Comparison of ENCODE assay signal across 8 mouse cellular contexts in the genomic region with DNA sequence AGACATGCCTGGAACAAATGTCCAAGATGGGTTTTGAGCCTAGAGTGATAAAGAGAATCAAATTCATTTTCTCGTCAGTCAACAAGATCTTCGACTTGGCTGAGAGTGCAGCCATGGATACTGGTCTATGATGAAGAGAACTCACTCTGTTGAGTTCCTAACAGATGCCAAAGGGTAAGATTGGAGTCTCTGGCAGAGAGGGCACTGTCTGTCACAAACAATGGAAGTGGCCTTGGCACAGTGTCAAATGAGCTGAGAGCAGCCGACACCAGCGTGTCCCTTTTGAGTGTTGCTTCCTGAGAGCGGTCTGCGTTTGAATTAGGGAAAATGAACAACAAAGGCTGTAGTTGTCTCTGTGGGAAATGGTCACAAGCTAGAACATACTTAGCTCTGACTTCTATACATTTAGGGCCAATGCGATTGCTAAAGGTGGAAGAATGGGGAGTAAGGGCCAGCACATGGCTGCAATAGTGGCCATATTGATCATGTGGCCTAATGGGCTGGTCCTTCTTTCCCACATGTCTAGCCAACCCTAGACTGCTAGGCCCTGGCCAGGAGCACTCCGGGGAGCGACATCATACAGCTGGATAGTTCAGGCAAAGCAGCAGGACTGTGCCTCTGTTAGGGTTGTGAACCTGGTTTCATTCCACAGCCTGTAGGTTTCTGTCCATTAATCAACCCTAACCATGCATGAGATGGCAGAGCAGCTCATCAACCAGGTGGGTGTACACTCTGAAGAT. TPM values are rescaled to one million over a fixed set of nuclear protein-coding genes. Genes with fewer than 3 reads are reported as not detected.
DNase-seq lines count a peak whose midpoint lies in the region; ATAC-seq lines count a peak whose summit lies in the region.

No protein-coding gene starts in this region.

- H3K27me3 ChIP-seq in hindbrain, embryonic 13.5 days = 0 out of 2 replicates have a peak, but pooled peaks cover 5% of the 10 kb centered on the region
- H3K27me3 ChIP-seq in hindbrain, embryonic 12.5 days = no peaks in the 10 kb centered on the region
- no peaks in the 10 kb centered on the region for H3K27me3 ChIP-seq in midbrain, embryonic 12.5 days
- H3K27me3 ChIP-seq in midbrain, embryonic 16.5 days (ENCODE audit: control insufficient read depth, insufficient read depth, low read depth, low read length) = no peaks in the 10 kb centered on the region

- 0 out of 2 replicates have a peak, but pooled peaks have one; percentile 54 for ATAC-seq in hindbrain, embryonic 13.5 days (ENCODE audit: low FRiP score)
- ATAC-seq in hindbrain, embryonic 12.5 days (ENCODE audit: low FRiP score) = no peak
- ATAC-seq in midbrain, embryonic 12.5 days (ENCODE audit: low FRiP score, low read depth) = no peak
- ATAC-seq in midbrain, embryonic 16.5 days = no peak

- peaks cover 17% of the 10 kb centered on the region for H3K4me1 ChIP-seq in hindbrain, embryonic 13.5 days (replicated peaks)
- peaks cover 9% of the 10 kb centered on the region for H3K4me1 ChIP-seq in hindbrain, embryonic 12.5 days
- H3K4me1 ChIP-seq in midbrain, embryonic 12.5 days = peaks cover 8% of the 10 kb centered on the region
- no peaks in the 10 kb centered on the region; the same call in 1 of the 2 replicates for H3K4me1 ChIP-seq in midbrain, embryonic 16.5 days (ENCODE audit: control insufficient read depth, insufficient read depth, low read length)

- no peak overlapping the region for H3K4me2 ChIP-seq in hindbrain, embryonic 13.5 days
- no peak overlapping the region for H3K4me2 ChIP-seq in hindbrain, embryonic 12.5 days (replicated peaks)
- H3K4me2 ChIP-seq in midbrain, embryonic 12.5 days (replicated peaks) = no peak overlapping the region
- no peak overlapping the region for H3K4me2 ChIP-seq in midbrain, embryonic 16.5 days (ENCODE audit: low read length)

- no peaks in the 10 kb centered on the region for H3K9me3 ChIP-seq in hindbrain, embryonic 13.5 days
- no peaks in the 10 kb centered on the region for H3K9me3 ChIP-seq in hindbrain, embryonic 12.5 days (replicated peaks)
- H3K9me3 ChIP-seq in midbrain, embryonic 12.5 days = no peaks in the 10 kb centered on the region
- no peaks in the 10 kb centered on the region for H3K9me3 ChIP-seq in midbrain, embryonic 16.5 days (replicated peaks; ENCODE audit: control insufficient read depth, low read length, poor library complexity, severe bottlenecking)

- H3K36me3 ChIP-seq in hindbrain, embryonic 13.5 days = no peaks in the 10 kb centered on the region
- H3K36me3 ChIP-seq in hindbrain, embryonic 12.5 days = no peaks in the 10 kb centered on the region
- H3K36me3 ChIP-seq in midbrain, embryonic 12.5 days = no peaks in the 10 kb centered on the region
- no peaks in the 10 kb centered on the region for H3K36me3 ChIP-seq in midbrain, embryonic 16.5 days (ENCODE audit: control insufficient read depth, insufficient read depth, low read length)

- H3K4me3 ChIP-seq in hindbrain, embryonic 13.5 days = no peak overlapping the region
- no peak overlapping the region for H3K4me3 ChIP-seq in hindbrain, embryonic 12.5 days
- H3K4me3 ChIP-seq in midbrain, embryonic 12.5 days = no peak overlapping the region
- H3K4me3 ChIP-seq in midbrain, embryonic 16.5 days (ENCODE audit: low read depth, low read length) = no peak overlapping the region

- no peak overlapping the region for H3K9ac ChIP-seq in hindbrain, embryonic 13.5 days
- no peak overlapping the region for H3K9ac ChIP-seq in hindbrain, embryonic 12.5 days
- no peak overlapping the region for H3K9ac ChIP-seq in midbrain, embryonic 12.5 days (replicated peaks)
- H3K9ac ChIP-seq in midbrain, embryonic 16.5 days (ENCODE audit: low read depth, low read length) = no peak overlapping the region

- DNase-seq in adrenal gland, postnatal 10 days = peak; percentile 53
- DNase-seq in adrenal gland, postnatal 4 days (ENCODE audit: low spot score in 2 of 2) = no peak
- peak; percentile 48 for DNase-seq in lung, postnatal 25 days (ENCODE audit: low spot score)
- no peak for DNase-seq in ovary, postnatal 10 days (ENCODE audit: low spot score)

- no peak overlapping the region for H3K27ac ChIP-seq in hindbrain, embryonic 13.5 days
- H3K27ac ChIP-seq in hindbrain, embryonic 12.5 days = no peak overlapping the region
- 0 out of 2 replicates have a peak overlapping the region, but pooled peaks have one; percentile 20 for H3K27ac ChIP-seq in midbrain, embryonic 12.5 days (replicated peaks)
- no peak overlapping the region for H3K27ac ChIP-seq in midbrain, embryonic 16.5 days (ENCODE audit: low read length)

- 65% methylated on average over 9 of the region's 9 CpGs for WGBS in hindbrain, embryonic 13.5 days
- WGBS in hindbrain, embryonic 12.5 days = 78% methylated on average over 9 of the region's 9 CpGs
- WGBS in midbrain, embryonic 12.5 days = 86% methylated on average over 9 of the region's 9 CpGs
- 63% methylated on average over 9 of the region's 9 CpGs for WGBS in midbrain, embryonic 16.5 days

RNA-seq across cellular contexts. Expression of gene Mturn, which starts 39.3 kb away (rescaled TPM):
- total RNA-seq in adrenal gland, postnatal 10 days (2021) = 10 to 100 TPM; 11.4 to 14.4 TPM
- 10 to 100 TPM in 1 of 2 experiments, 1 to 10 TPM in 1; 8.2 to 13.5 TPM for total RNA-seq in adrenal gland, postnatal 4 days (2021)
- polyA plus RNA-seq in hindbrain, embryonic 13.5 days (2015; fragmentation: Nextera tagmentation; extraction: Ambion mirVana) = 71.0 and 75.9 TPM in 2 replicates
- polyA plus RNA-seq in hindbrain, embryonic 12.5 days (2016; fragmentation: Nextera tagmentation; extraction: Ambion mirVana) = 54.5 and 59.9 TPM in 2 replicates
- 60.3 and 60.4 TPM in 2 replicates for polyA plus RNA-seq in midbrain, embryonic 12.5 days (2016; fragmentation: Nextera tagmentation; extraction: Ambion mirVana)
- 123 and 128 TPM in 2 replicates for polyA plus RNA-seq in midbrain, embryonic 16.5 days (2015; fragmentation: Nextera tagmentation; extraction: Ambion mirVana)

Comparison
In these comparisons a context has a peak if more than half of its experiments do, and no peak if none do; other contexts are left out.
1. DNase-seq: peak in adrenal gland, postnatal 10 days (single experiment) and lung, postnatal 25 days (single experiment); none in adrenal gland, postnatal 4 days (0 of 2) and ovary, postnatal 10 days (single experiment).